Mouse (Mus musculus): ENCODE results near the gene Ptprq.

Gene Ptprq

GRCm38 (mm10) chr10:107628104-107628503, 91.7 kb downstream of the Ptprq start:
- no peak for DNase-seq

DNA sequence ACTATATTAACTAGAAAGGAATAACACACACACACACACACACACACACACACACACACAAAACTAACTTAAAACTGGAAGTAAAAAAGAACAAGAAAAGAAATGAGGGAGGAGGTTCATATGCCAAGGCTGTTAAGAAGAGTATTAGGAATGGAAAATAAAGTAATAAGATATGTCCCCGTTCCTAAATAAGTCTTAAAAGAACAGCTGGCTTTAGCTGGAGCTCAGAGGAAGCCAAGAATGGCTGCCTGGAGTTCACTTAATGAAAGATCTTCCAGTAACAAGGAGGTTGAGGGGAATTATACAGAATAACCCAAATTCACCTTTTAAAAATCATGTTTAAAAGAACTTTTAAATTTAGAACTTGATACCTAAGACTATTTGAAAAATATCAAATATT, 93.2 kb downstream of the Ptprq start:
- DNase-seq: no peak

- no peak for DNase-seq
Measured at GRCm38 (mm10) chr10:107624211-107624610, 95.6 kb downstream of the Ptprq start.

DNA sequence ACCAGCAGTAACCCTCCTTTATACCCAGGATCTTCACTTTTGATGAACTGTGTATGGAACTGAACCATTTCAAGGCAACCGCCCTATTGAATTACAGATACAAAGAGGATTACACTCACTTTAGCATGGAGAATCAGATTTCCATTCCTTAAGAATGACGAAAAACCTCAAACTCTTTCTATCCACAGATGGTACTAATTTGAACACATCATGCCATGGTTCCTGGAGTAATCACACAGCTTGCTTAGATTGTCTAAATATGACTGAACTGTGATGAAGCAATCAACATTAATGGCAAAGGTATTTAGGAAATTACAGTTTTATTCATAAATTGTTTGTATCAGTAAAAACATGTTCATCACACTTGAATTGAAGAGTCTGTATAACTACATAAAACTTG, 104.4 kb downstream of the Ptprq start:
- DNase-seq: no peak

DNA sequence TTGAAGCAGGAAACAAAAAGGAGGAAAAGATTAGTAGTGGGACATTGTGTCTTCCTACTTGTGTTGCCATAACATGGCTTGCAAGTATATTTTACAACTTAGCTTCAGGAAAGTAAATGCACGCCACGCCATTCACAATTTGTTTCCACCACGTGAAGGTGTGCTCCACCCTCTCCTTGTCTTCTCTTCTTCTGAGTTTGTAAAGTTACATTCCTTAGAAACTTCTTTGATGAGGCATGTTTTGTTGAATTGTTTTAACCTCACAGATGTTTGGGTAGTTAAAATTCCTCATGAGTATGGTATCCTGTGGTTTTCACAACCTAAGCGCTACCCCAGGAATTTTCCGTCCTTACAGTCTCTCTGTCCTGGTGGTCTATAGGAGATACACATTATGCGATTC, 118.5 kb downstream of the Ptprq start:
- no peak for DNase-seq

- DNase-seq: no peak
Measured at GRCm38 (mm10) chr10:107583360-107583759, 136.5 kb downstream of the Ptprq start.

DNA sequence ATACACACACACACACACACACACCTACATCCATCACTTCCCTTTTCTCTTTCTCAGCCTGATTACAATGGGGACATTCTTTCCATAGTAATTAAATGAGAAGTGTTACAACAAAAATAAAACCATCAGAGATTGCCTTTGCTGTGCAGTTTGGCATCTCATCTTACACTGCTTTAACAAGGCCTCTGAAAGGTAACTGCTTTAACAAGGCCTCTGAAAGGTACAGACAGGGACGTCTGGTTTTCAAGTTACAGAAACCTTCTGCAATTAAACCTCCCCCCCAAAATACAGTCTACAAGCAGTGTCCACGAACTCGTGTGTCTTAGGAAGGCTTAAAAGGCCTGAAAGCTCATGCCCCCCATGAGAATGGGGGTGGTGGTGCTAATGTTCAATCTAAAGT, 150.8 kb downstream of the Ptprq start:
- no peak for DNase-seq

- DNase-seq: no peak
Measured at GRCm38 (mm10) chr10:107568261-107568660, 151.6 kb downstream of the Ptprq start.

- no peak for DNase-seq
Measured at GRCm38 (mm10) chr10:107562875-107563274, 157.0 kb downstream of the Ptprq start.

- no peak for DNase-seq
Measured at GRCm38 (mm10) chr10:107560881-107561280, 159.0 kb downstream of the Ptprq start.

DNA sequence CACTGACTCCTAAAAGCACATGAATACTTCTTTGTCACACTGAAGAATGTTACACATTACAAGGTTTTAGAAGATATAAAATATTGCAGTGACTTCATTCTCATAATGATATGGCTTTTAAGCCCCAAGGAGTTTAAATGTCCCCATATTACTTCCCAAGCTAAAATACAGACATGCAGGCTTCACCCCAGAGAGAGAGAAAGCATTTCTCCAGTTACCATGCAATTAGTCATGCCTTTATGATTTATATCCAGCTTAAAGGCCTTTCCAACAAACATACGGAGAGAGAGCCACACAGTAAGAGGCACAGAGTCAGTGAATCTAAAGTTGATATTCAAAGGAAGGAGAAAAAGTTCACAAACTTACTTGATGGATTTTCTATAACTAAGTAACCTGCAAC, 176.8 kb downstream of the Ptprq start:
- DNase-seq: no peak

- DNase-seq: no peak
Measured at GRCm38 (mm10) chr10:107528758-107529157, 191.1 kb downstream of the Ptprq start.

DNA sequence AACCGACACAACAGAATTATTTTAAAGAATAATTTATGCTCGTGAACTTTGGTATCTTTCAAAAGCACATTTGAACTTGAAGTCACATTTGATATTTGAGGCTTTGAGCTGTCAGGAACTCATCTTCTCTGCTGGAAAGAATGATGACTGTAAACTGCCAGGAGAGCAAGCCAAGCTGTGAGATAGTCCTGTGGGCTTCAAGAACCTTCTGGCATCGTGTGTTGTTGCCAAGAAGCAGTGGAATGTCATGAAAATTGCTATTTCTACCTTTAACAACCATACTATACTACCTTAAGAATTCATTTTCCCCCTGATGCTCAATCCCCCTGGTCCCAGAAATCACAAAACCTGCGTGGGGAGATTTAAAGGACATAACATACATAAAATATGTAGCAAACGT, 200.6 kb downstream of the Ptprq start:
- peak; percentile 63 to 80 for DNase-seq

DNA sequence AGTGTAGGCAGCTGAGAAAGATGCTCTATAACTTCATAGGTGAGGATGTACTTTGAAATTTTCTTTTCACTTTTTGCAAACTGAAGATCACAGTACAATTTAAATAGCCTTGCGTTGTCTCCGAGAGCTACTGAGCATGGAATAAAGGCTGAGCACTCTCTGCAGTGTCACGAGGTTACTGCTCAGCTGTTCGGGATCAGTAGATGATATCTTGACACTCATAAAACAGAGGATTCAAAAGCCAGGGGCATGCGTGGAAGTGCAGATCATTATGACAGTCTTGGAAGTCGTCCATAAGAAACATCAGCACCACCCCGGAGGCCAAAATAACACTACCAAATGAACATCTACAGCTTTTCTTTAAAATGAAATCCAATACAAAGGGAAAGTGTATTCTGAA, 203.2 kb downstream of the Ptprq start:
- no peak for DNase-seq

DNA sequence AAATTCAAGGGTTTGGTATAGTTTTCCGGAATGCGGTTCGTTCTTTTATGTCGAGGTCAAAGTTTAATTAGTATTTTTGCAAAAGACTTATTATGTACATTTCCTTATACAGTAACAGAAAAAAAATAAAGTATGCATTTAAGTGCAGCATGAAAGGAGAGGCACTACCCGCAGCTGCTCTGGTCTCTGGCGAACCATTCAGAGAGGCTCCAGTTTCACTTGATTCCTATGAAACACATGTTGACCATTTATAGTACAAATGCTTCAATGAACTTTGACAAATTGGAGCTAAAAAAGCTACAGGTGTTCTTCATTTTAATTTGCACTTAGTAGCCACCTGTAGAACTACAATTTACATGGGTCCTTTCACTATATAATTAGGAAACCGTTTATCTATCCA, 205.1 kb downstream of the Ptprq start:
- DNase-seq: no peak

GRCm38 (mm10) chr10:107506397-107506796, 213.5 kb downstream of the Ptprq start:
- DNase-seq: no peak

DNA sequence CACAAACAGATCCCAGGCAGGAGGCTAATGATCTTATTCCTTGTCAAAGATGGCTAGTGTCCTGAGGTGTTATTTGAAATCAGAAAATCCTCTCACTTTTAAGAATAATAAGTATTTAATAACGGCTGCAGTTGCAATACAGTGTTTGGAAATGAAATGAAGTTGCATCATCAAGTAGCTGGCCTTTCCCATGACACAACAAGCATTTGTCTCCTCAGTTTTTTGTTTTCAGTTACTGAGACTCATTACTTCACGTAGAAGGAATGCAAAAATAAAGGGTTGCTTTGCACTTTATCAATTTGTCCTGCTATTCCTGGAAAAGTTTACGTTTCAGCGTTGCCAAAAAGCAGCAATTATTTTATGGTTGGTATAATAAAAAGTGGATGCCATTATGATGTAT, 216.4 kb downstream of the Ptprq start:
- no peak for DNase-seq

GRCm38 (mm10) chr10:107502193-107502592, 217.7 kb downstream of the Ptprq start:
- no peak for DNase-seq

GRCm38 (mm10) chr10:107499656-107500055, 220.2 kb downstream of the Ptprq start:
- no peak for DNase-seq

- no peak for DNase-seq
Measured at GRCm38 (mm10) chr10:107496402-107496801, 223.4 kb downstream of the Ptprq start.

- DNase-seq: no peak
Measured at GRCm38 (mm10) chr10:107494568-107494967, 225.3 kb downstream of the Ptprq start, which contains the start of gene Myf6. Gene Myf6 (minus strand): TSS chr10:107494737.

DNA sequence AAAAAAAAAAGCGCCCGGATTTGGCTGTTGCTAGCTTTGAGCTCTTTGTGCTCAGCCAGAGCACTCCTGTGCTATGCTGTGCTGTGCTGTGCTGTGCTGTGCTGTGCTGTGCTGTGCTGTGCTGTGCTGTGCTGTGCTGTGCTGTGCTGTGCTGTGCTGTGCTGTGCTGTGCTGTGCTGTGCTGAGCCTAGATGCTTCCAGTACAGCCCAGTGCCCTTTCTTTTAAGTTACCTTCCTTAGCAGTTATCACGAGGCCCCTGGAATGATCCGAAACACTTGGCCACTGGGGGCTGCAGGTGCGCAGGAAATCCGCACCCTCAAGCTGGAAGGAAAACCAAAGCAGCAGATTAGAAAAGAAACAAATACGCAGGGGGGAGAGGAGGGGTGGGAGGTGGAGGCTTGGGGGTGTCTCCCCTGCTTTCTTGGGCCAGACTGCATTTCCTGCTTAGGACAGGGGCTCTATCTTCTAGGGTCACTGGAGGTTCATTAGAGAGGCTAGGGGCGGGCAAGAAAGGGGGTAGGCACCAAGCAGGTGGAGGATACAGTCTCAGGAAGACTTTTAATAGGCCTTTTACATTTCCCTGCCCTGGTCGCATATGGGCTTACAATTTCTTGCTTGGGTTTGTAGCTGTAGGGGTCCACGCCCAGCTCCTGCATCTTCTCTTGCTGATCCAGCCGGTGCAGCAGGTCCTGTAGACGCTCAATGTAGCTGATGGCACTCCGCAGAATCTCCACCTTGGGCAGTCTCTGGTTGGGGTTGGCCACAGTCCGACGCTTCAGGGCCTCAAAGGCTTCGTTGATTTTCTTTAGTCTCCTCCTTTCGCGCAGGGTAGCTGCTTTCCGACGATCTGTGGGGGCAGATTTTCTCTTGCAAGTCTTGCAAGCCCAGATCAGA, 226.0 kb downstream of the Ptprq start:
- DNase-seq: peak in 1 of 2 experiments; percentile 11

DNA sequence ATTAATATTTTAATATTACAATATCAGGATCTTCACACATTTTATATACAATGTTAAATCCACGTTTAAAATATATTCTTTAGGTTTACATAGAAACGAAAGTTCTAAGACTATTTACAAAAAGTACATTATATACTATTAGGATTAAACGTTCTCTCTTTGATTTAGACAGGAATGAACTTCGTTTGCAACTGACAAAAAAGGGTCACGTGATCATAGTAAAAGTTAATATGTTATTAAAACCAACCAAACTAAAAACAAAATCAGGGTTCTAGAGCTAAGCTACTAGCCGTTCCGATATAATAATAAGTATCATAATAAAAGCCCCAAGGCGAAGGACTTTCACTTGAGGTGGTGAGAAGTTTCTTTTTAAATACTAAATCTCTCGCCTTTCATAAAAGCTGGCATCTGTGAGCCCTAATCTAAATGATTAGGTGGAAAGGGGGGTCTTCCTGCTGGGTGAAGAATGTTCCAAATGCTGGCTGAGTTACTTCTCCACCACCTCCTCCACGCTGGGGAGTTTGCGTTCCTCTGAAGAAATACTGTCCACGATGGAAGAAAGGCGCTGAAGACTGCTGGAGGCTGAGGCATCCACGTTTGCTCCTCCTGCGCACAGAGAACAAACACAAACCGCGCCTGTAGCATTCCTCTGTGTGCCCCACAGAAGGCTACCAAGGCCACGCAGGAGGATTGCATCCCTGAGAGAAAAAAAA, 226.8 kb downstream of the Ptprq start:
- no peak for DNase-seq

- no peak for DNase-seq
Measured at GRCm38 (mm10) chr10:107488654-107489315, 231.1 kb downstream of the Ptprq start.
